Mouse (Mus musculus): Measurements from ENCODE around the gene AI182371.

Gene AI182371

DNA sequence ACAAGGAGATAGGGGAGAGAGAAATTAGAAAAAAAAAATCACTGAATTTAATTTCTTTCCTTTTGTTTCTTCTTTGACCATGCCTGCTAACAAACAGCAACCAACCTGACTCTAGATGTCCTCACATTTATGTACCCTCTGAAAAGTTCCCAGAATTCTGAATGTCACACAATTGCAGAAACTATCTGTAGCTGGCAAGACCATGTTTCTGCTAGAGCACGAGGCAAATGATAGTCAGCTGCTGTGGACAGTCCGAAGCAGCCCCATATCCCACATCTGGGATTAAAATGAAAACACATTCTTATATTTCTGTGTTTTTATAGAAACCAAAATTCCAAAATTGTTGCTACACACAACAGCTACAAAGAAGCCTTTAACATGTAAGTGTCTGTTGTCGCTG lies at the start of gene AI182371:
TSS of gene AI182371 (minus strand) at position 101 of the 400 bp plus-strand sequence.
- DNase-seq (ENCODE audit: inconsistent age in 2 of 2, low spot score in 1 of 2): no peak

GRCm38 (mm10) chr2:35148806-35149205 lies 47.5 kb upstream of the AI182371 start:
- DNase-seq (ENCODE audit: inconsistent age in 2 of 2, low spot score in 1 of 2): no peak

GRCm38 (mm10) chr2:35141673-35142072 lies 40.3 kb upstream of the AI182371 start:
- DNase-seq (ENCODE audit: inconsistent age in 2 of 2, low spot score in 1 of 2): peak in 1 of 2 experiments; percentile 14

DNA sequence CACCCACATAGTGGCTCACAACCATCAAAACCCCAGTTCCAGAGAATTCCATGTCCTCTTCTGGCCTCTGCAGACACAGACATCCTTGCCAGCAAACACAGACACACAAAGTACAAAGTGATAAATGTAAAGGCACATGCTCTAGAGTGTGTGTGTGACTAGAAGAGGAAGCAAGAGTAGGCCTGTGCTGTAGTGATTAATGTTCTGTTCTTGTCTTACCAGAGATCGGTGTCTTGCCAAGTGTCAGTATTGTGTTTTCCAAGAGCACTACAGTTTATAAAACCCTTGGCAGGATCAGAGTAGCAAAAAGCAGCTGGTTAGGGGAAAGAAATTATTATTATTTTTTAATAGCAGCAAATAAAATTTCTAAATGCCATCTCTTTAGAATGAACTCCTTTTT lies 37.2 kb upstream of the AI182371 start:
- DNase-seq (ENCODE audit: inconsistent age in 2 of 2, low spot score in 1 of 2): no peak

GRCm38 (mm10) chr2:35133891-35134290 lies 32.5 kb upstream of the AI182371 start:
- DNase-seq (ENCODE audit: inconsistent age in 2 of 2, low spot score in 1 of 2): peak in 1 of 2 experiments; percentile 19

DNA sequence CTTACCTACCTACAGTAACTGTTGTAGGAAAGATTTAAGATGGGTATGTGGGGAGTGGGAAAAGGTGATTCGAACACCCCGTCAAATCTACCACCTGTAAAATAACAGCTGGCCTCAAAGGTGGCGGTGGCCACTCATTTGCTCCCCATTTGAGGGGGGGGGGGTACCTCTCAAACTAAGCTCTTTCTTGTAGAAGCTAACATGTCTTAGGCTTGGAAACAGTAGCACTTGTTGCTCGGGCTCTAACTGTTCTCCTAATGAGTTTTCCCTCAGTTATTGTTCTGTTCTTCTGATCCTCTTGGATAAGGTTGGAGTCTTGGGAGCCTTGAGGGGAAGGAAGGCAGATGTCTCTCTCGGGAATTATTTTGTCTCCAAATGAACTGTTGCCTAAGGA lies 31.3 kb upstream of the AI182371 start:
- DNase-seq (ENCODE audit: inconsistent age in 2 of 2, low spot score in 1 of 2): no peak

GRCm38 (mm10) chr2:35131991-35132661 lies 30.8 kb upstream of the AI182371 start:
- DNase-seq (ENCODE audit: inconsistent age in 2 of 2, low spot score in 1 of 2): peak; percentile 95 to 99

- DNase-seq (ENCODE audit: inconsistent age in 2 of 2, low spot score in 1 of 2): no peak
Observed at GRCm38 (mm10) chr2:35131491-35131890, 30.1 kb upstream of the AI182371 start.

DNA sequence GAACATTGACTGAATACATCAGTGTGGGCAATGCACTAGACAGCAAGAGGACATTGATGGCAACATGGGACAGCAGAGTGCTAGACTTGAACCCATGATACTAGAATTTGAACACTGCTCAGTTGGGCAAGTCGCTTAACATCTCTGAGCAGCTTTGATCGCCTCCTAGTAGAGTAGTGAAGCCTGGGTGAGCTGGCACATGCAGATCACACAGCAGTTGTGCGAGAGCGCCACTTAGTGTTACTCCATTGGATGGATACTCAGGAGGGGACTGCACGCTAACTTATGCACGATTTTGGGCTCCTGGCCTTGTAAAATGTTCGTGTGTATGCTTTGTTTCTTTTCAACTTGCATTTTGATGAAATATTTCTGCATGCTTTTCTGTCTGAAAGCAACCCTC lies 23.4 kb upstream of the AI182371 start:
- no peak for DNase-seq (ENCODE audit: inconsistent age in 2 of 2, low spot score in 1 of 2)

GRCm38 (mm10) chr2:35110521-35110920 lies 9.2 kb upstream of the AI182371 start:
- no peak for DNase-seq (ENCODE audit: inconsistent age in 2 of 2, low spot score in 1 of 2)

GRCm38 (mm10) chr2:35109924-35110304 lies 8.6 kb upstream of the AI182371 start:
- no peak for DNase-seq (ENCODE audit: inconsistent age in 2 of 2, low spot score in 1 of 2)

DNA sequence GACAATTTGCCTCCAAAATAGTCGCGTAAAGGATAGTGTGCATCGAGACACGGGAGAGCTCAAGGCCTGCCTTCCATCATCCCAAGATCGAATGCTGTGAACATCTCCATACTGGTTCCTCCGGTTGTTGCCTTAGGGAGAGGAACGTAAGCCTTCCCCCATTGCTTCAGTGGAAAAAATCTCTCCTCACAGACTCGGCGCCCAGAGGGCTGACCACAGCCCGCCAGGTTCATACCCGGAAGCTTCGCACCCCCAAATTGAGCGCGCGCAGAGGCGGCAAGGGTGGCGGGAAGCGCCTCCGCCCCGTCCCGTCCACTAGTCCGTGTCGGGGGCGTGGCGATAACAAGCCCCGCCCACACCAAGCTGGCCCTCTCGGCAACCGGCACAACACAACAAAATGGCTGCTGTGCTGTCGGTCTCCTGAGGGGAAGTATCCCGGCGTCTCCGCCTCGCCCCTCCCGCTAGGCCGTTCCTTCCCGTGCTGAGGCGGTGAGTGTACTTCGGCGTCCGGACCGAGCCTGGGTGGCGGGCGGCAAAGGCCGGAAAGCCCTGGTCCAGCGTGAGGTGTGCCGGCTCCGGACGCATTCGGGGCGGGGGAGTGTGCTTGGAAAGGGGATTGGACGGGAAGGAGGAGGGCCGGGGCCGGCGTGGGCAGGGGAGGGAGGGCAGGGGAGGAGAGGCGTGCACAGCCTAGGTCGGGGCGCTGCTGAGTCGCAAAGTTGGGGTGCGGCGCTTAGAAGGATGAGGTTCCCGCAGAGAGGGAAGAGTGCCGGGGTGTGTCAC lies 8.0 kb upstream of the AI182371 start, which contains the start of gene Cntrl:
TSS of gene Cntrl (plus strand) at position 352 of the 783 bp plus-strand sequence.
- DNase-seq (ENCODE audit: inconsistent age in 2 of 2, low spot score in 1 of 2): peak; percentile 96 to 99

GRCm38 (mm10) chr2:35108712-35109111 lies 7.4 kb upstream of the AI182371 start:
- peak in 1 of 2 experiments; percentile 38 for DNase-seq (ENCODE audit: inconsistent age in 2 of 2, low spot score in 1 of 2)

DNA sequence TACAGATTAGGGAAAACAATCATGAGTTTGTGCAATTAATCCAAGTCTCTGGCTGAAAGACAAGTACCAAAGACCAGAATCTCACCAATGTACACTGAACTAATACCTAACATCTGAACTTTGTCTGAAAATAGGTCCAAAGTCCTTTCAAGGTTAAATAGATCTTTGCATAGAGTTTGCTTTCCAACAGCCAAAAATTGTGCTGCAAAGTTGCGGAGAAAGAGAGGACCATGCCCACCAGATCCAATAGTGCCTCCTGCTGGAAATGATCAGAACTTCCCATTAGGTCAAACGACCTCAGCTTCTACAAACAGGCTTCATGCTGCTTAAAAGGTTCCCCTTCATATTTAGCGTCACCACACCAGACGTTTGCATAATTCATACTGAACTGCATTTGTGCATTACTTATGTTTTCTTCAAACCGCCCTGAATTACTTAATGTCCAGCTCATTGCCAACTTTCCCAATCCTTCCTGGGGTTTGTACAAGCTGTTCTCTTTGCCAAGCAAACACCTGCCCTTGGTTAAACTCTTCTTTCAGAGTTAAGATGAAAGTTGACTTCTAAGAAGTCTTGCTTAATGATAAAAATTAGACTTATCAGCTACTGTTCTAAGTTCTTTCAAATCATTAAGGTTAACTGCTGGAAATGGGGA lies 6.8 kb upstream of the AI182371 start:
- peak in 1 of 2 experiments; percentile 54 for DNase-seq (ENCODE audit: inconsistent age in 2 of 2, low spot score in 1 of 2)

DNA sequence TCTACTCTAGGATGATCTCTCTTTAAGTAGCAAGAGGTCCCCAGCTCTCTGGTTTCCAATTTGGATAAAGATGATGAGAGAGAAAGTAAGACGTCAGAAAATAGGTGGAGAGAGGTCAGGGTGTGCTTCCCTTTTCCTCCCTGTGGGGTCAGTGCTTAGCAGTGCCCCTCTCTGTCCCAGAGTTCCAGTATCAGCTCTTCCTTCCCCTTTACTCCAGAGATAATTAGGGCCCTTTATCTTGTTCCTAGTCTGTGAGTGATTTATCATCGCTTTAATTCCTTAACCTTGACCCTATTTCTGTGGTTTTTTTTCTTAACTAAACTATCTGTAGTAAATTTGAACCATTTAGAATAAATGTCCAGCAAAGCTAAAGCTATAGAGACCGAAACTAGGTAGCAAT lies 3.5 kb upstream of the AI182371 start:
- no peak for DNase-seq (ENCODE audit: inconsistent age in 2 of 2, low spot score in 1 of 2)

DNA sequence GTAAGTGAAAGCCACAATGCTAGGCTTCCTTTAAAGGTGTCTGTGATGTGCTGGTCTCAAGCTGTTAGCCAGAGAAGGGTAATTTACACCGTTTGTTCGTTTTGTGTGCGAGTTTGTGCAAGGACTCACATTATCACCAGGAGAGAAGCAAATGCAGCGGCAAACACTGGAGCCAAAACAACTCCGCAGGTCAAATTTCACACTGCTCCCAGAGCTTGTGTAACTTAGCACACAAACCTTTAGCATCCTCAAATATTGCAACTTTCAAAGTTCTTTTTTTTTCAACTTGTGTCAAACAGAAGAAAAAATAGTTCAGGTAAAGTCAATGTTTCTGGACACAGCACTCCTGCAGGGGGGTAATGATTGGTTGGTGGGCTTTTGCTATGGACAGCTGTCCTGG lies 2.2 kb upstream of the AI182371 start:
- DNase-seq (ENCODE audit: inconsistent age in 2 of 2, low spot score in 1 of 2): no peak

DNA sequence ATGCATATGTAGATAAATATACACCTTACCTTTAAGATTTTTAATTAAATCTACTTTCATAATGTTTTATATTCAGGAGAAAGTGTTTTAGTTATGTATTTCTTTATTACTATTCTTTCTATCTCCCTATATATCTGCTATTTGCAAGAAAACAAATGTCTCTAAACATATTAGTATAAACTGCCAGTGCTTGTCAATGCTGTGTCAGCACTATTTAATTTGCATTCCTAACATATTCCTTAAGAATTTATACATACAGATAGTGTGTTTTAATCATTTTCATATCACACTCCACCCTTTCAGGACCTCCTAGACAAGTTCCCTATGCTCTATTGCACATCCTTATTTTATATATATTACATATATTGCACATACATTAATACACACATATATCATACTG lies 1.4 kb upstream of the AI182371 start:
- no peak for DNase-seq (ENCODE audit: inconsistent age in 2 of 2, low spot score in 1 of 2)

DNA sequence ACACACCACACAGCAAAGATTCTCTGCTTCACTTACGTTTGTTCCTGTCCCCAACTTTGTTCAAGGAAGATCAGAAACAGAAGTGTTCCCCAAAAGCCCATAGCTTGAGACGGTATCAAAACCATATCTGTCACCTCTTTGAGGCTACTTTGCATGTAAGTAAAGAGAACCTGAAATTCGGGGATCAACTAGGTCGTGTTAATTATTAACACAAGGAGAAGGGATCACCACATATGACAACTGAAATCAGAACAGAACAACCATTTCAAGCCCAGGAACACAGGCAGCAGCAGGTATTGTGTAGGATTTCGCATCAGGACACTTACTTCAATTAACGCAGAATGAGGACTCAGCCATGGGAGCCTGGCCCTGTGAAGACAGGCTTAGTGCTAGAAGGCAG lies 814 bp downstream of the AI182371 start:
- no peak for DNase-seq (ENCODE audit: inconsistent age in 2 of 2, low spot score in 1 of 2)

DNA sequence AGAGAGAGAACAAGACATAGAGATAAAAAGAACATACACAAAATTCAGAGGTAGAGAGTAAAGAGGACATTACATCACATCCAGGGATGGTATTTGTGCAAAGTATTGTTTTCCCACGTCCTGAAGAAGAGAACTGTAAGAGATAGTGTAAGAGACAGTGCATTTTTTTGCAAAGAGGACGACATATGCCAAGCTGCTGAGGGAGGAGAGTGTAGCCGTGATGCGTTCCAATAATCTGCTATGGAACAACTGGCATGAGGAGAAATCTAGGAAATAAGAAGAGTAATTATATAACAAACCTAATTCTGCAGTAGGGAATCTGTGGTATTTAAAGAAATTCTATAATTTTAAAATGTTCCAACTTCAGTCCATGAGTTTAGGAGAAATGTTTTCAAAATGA lies 13.9 kb downstream of the AI182371 start:
- DNase-seq (ENCODE audit: inconsistent age in 2 of 2, low spot score in 1 of 2): no peak

GRCm38 (mm10) chr2:35079166-35079565 lies 22.2 kb downstream of the AI182371 start:
- no peak for DNase-seq (ENCODE audit: inconsistent age in 2 of 2, low spot score in 1 of 2)

DNA sequence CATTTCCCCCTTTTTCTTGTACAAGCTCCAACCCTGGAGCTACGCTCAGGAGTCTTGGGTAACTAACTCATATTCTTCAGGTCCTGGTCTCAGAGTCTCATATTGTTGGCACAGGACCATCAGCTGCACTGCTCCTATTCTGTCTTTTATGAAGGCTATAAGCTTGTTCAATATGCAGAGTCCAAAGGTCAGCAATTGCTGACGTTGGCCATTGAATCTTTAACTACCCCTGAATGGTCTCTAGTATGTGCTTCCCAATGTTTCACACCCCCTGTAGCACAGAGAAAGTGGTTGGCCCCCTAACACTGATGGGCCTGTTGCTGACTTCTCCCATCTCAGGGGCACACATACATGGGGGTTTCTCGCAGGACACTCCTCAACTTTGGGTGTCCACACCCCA lies 27.0 kb downstream of the AI182371 start:
- DNase-seq (ENCODE audit: inconsistent age in 2 of 2, low spot score in 1 of 2): no peak

DNA sequence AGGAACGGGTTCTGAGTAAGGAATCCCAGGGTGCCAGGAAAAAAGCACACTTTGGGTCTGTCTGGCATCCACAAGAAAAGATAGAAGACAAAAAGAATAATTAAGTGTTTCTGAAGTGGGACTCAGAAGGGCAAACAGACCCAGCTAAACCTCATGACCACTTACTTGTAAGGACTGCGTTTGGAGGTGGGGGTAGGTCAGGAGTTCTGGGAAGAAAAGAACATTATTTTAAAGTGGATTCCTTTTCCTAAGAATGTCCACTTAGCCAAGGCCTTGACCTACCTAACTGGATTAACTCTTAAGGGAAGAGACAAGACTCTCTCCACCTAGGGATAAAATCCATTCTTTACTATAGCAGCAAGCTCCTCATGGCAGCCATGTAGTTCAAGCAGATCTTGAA lies 28.8 kb downstream of the AI182371 start:
- DNase-seq (ENCODE audit: inconsistent age in 2 of 2, low spot score in 1 of 2): no peak
